Mouse (Mus musculus) testis, adult 2 months (tissue): ENCODE measurements around the gene Npas3. TPM values are rescaled to one million over a fixed set of nuclear protein-coding genes. Genes with fewer than 3 reads are reported as not detected.

ENCODE experiments used
- H3K27ac ChIP-seq: fragments of 200-500 bp; 2 replicates; pipeline ENCODE4 v1.5.1; 2012; ENCODE audit warnings: low read depth, low read length; ENCODE audit not compliant: control insufficient read depth, insufficient read depth
- H3K27me3 ChIP-seq: fragments of 200-500 bp; 2 replicates; pipeline ENCODE4 v1.6.1; 2012; ENCODE audit warnings: mild to moderate bottlenecking, low read length, moderate library complexity; ENCODE audit not compliant: control insufficient read depth, insufficient read depth
- H3K36me3 ChIP-seq: fragments of 200-500 bp; 2 replicates; pipeline ENCODE4 v1.6.1; 2012; ENCODE audit warnings: mild to moderate bottlenecking, low read length; ENCODE audit not compliant: control insufficient read depth, insufficient read depth
- H3K4me1 ChIP-seq: fragments of 200-500 bp; 2 replicates; pipeline ENCODE4 v1.6.1; 2012; ENCODE audit warnings: low read length; ENCODE audit not compliant: control insufficient read depth, insufficient read depth
- H3K4me3 ChIP-seq: fragments of 200-500 bp; 2 replicates; pipeline ENCODE4 v1.5.1; 2012; ENCODE audit warnings: low read depth, mild to moderate bottlenecking, low read length, moderate library complexity, mixed read lengths; ENCODE audit not compliant: control insufficient read depth
- CTCF ChIP-seq: fragments of 200-500 bp; IDR thresholded peaks from 2 replicates; pipeline ENCODE4 v1.5.1; 2012; ENCODE audit warnings: low read depth, mild to moderate bottlenecking, inconsistent platforms, low read length, moderate library complexity; ENCODE audit not compliant: control insufficient read depth, insufficient read depth, insufficient replicate concordance
- POLR2A ChIP-seq: fragments of 200-500 bp; IDR thresholded peaks from 2 replicates; pipeline ENCODE4 v1.6.1; 2012; ENCODE audit warnings: low read depth, mild to moderate bottlenecking, inconsistent platforms, low read length, moderate library complexity; ENCODE audit not compliant: control insufficient read depth
- polyA plus RNA-seq: library from polyadenylated mRNA; depleted of rRNA; stranded (reverse); fragments of >200 nt; gene quantifications from 2 replicates; pipeline ENCODE4 v1.2.3, GENCODE M21; 2012

The Npas3 gene
- polyA plus RNA-seq, 1 experiment, result 0.91 TPM

GRCm38 (mm10) chr12:53297946-53298840 is 49.7 kb downstream of the Npas3 start:
- no peaks in the 10 kb centered on the region; the same call in 1 of the 2 replicates for H3K4me1 ChIP-seq
- H3K27ac ChIP-seq, result no peak overlapping the region

GRCm38 (mm10) chr12:53300964-53301363 is 52.5 kb downstream of the Npas3 start:
- H3K27ac ChIP-seq, result no peak overlapping the region
- no peaks in the 10 kb centered on the region for H3K36me3 ChIP-seq
- no peaks in the 10 kb centered on the region for H3K27me3 ChIP-seq
- TF ChIP-seq CTCF (no peak), POLR2A (no peak)
- no peaks in the 10 kb centered on the region for H3K4me1 ChIP-seq
- no peak overlapping the region for H3K4me3 ChIP-seq

More at GRCm38 (mm10) chr12:53297946-53298840, 49.7 kb downstream of the Npas3 start:
- TF ChIP-seq POLR2A (no peak), CTCF (no peak)
- H3K27me3 ChIP-seq, result no peaks in the 10 kb centered on the region
- H3K36me3 ChIP-seq, result no peaks in the 10 kb centered on the region
- H3K4me3 ChIP-seq, result no peak overlapping the region

GRCm38 (mm10) chr12:53302129-53302528 is 53.7 kb downstream of the Npas3 start:
- H3K4me1 ChIP-seq, result no peaks in the 10 kb centered on the region
- no peak overlapping the region for H3K27ac ChIP-seq
- no peaks in the 10 kb centered on the region for H3K36me3 ChIP-seq
- no peaks in the 10 kb centered on the region for H3K27me3 ChIP-seq
- TF ChIP-seq POLR2A (no peak), CTCF (no peak)
- no peak overlapping the region for H3K4me3 ChIP-seq

- no peak overlapping the region for H3K27ac ChIP-seq
- H3K27me3 ChIP-seq, result no peaks in the 10 kb centered on the region
- no peak overlapping the region for H3K4me3 ChIP-seq
- TF ChIP-seq CTCF (no peak), POLR2A (no peak)
- H3K36me3 ChIP-seq, result no peaks in the 10 kb centered on the region
- H3K4me1 ChIP-seq, result no peaks in the 10 kb centered on the region
These were observed 68.2 kb downstream of the Npas3 start for GRCm38 (mm10) chr12:53316715-53317114.

- no peak overlapping the region for H3K4me3 ChIP-seq
- no peaks in the 10 kb centered on the region for H3K4me1 ChIP-seq
- H3K27me3 ChIP-seq, result no peaks in the 10 kb centered on the region
- TF ChIP-seq POLR2A (no peak), CTCF (no peak)
- H3K36me3 ChIP-seq, result no peaks in the 10 kb centered on the region
- no peak overlapping the region for H3K27ac ChIP-seq
These were observed 69.3 kb downstream of the Npas3 start for GRCm38 (mm10) chr12:53317801-53318200.

- H3K27ac ChIP-seq, result no peak overlapping the region
- no peaks in the 10 kb centered on the region for H3K36me3 ChIP-seq
- H3K27me3 ChIP-seq, result no peaks in the 10 kb centered on the region
- TF ChIP-seq POLR2A (no peak), CTCF (no peak)
- H3K4me1 ChIP-seq, result no peaks in the 10 kb centered on the region
- no peak overlapping the region for H3K4me3 ChIP-seq
These were observed 72.0 kb downstream of the Npas3 start for GRCm38 (mm10) chr12:53320526-53320925.

GRCm38 (mm10) chr12:53321018-53321417 is 72.5 kb downstream of the Npas3 start:
- H3K27me3 ChIP-seq, result no peaks in the 10 kb centered on the region
- H3K4me1 ChIP-seq, result no peaks in the 10 kb centered on the region
- no peak overlapping the region for H3K4me3 ChIP-seq
- TF ChIP-seq POLR2A (no peak), CTCF (no peak)
- H3K36me3 ChIP-seq, result no peaks in the 10 kb centered on the region
- no peak overlapping the region for H3K27ac ChIP-seq
